Mouse (Mus musculus) telencephalon, adult 2 months (tissue): ENCODE results near the gene Pknox2.

ENCODE experiments used
- DNase-seq: peaks from one replicate; pipeline ENCODE4 v3.0.0-alpha.2; 2011; ENCODE audit warnings: low read depth, low spot score

Pknox2 gene

DNA sequence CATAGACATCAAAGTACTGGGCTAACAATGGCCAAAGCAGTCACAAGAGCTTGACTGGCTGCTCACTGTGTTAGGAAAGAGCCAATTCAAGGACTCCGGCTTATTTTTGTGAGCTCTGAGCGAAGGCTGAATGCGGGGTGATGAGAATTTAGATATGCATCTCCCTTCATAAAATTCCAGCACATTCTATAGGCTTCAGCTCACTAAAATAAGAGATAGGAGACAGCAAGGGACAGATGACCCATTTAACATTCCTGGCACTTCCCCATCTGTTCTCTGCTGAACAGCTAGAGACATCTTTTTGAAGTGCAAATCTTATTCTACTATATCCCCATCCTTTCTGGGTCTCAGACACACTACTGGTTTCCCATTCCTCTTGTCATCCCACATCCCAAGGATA, 147.8 kb downstream of the Pknox2 start:
- no peak for DNase-seq

DNA sequence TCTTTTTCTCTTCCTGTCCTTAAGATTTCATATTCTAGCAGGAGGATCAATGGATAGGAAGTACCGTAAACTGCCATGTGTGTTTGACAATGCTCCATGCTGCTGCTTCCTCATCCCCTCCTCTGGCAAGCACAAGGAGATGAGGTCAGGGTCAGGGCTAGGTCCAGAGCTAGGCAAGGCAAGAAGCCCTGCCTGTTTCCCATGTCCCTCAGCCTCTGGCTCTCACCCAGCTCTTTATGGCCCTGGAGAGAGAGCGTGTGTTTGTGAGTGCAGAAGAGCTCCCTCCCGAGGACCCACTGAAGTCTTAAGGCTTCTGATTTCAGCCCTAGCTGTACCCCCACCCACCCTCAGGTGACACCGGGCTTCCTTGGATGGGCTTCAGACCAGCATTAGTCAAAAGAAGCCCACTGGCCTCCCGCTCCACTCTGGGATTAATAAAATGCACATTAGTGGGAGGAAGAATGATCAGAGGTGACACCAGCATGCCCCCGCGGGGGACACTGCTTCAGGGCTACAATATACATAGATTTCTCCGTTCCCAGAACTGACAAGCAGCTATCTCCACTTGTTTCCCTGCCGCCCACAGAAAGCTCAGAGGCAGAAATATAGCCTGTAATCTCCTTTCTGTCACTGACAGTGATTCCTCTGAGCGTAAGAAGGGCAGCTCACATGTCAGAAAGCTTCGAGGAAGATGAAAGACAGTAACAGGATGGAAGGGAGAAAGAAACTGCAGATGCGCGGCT, 156.4 kb downstream of the Pknox2 start:
- DNase-seq = no peak

DNA sequence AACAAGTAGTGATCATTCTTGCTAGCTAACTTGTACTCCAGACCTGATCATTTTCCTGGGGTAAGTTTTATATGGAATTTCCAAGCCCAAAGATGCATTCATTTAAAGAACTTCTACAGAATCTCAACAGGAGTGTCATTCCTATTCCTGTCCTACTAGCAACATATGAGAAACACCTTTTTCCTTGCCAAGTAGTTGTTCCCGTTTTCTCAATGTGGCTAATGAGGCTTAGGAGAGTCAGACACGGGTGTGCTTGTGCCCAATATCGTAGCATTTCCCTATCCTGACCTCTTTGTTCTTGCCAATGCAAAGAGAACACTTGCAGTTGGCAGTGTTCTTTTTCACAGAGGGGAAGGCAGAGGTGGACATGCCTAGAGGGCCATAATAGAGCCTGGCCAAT, 157.2 kb downstream of the Pknox2 start:
- DNase-seq = no peak

DNA sequence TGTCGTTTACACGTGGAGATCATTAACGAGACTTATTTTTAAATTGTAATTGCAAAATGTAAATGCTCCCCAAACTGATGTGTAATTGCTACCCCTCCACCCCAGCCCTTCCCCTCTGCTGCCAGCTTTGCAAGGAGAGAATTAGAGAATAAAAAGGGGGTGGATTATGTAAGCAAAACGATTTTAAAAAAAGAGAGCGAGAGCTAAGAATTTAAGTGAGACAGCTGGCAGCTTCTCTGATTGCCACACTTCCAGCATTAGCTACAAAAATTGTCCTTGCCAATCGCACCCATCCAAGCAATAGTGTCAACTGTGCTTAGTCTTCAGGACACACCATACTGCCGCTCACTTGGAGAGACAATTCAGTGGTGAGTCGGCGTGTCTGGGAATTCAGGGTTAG, 162.0 kb downstream of the Pknox2 start:
- peak; percentile 97 for DNase-seq

DNA sequence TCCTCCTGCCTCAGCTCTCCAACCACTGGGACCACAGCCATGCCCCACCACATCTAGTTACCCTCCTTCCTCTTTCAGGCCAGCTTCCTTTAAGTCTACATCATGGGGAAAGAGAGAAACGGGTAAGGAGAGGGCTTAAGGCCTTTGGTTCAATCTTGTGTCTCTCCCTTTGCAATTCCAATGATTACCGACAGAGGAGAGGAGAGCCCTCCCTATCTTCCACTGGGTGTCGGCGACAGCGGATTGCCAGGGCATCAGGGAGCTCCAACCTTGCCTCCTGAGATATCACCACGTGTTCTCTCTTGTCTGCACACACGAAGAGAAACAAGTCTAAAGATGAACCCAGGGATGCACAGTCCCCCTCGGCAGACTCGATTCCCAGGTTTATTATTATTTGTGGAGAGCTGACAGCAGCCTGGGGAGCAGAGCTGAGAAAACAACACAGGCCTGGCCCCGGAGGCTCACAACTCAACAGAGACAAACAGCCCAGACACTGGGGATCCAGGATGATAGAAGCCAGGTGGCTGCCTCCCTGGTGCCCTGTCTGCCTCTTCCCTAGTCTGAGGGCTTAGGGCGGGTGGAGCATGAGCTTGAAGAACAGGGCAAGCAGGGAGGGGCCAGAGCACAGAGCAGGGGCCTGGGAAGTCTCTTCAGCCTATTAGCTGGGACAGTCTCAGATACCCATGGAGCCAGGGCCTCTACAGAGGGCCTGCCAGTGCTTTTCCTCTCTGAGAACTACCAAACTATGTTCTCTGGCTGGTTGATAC, 170.4 kb downstream of the Pknox2 start:
- no peak for DNase-seq

DNA sequence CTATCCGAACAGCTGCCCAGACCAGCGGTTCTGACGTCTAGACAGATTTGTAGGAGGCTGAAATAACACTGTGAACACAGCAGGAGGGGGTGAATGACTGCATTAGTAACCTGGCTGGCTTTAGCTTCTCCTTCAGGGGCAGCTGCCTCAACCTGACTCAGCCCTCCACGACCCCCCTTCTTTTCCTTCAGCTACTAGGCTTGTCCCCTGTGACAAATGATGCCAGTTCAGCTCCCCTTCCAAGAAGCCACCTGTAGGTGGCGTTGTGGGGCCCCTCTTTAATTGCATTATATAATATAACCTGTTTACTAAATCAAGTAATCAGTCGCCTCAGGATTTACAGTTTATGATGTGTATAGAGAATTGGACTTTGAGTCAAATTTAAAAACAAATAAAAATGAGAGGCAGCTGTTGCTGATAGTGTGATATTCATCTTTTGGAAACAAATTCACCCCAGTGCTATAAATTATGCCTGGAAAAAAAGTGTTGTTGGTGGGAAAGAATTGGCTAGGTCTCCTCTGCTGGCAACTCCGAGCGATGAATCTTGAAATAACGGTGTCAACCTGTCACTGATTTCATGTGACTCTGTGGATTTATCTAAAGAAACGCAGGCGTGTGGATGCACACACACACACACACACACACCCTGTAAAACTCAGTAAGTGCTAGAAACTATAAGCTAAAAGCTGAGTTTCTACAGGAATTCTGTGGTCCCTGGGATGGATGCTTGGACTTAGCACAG, 173.6 kb downstream of the Pknox2 start:
- DNase-seq = no peak

DNA sequence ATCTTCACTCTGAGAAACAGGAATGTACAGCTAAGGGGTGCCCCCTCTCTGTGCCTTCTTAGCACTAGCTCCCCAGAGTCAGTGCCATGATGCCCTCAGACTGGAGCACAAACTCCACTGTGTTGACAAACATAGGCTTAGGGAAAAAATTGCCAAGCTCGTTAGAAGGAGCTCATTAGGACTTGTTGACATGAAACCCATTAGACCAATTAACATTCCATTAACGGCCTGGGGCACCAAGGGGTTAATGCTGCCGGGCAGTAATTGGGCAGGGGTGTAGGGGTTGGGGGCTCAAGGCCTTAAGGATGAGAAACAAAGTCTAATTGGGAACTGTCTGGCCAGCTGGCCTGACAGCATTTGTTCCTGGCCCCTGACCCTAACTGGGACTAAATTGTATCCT, 175.1 kb downstream of the Pknox2 start:
- DNase-seq = no peak

DNA sequence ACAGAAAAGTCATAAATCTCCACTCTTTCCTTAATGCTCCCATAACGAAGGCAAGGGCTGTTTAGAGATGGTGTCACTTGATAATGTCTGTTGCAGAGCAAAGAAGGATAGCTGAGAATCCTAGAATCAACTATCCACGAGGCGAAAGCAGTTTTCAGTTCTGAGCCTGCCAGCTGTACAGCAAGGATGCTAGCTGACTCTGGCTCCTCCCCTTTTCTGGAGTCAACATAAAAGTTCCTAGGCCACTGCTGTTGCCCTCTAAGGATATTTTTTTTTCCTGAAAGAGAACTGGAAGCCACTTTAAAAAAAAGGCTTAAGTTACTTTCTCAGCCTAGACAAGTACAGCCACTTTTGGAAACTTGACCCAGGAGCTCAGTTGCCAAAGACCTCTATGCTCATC, 176.1 kb downstream of the Pknox2 start:
- no peak for DNase-seq

DNA sequence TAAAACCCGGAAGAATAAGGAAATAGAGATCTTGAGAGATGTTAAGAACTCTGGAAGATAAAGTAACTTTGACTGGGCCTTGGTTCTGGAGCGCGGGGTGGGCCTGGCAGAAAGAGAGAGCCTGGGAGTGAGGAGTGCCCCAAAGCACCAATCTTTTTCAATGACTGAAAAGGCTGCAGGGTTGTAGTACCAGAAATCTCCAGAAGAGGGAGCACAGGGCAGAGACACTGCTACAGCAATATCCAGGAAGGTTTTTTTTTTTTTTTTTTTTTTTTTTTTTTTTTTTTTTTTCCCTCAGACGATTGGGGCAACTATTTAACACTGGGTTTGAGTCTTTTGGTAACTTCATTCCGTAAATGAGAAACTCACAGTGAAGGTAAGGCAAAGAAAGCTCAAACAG, 176.6 kb downstream of the Pknox2 start:
- no peak for DNase-seq

DNA sequence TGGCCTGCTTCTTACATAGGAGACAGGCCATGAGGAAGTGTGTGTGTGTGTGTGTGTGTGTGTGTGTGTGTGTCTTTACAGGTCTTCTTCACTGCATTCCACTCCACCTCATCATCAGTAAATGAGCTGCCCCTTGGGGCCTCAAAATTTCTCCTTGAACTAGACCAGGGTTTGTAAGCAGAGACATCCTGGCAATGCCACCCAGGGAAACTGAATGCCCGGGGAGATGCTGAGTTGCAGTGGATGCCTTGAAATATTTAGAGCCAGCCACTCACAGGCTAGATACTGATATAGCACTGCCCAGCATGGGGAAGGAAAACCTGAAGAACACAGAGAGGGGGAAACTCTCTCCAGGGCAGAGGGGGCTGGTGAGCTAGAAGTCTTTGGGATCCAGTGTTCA, 178.1 kb downstream of the Pknox2 start:
- no peak for DNase-seq

DNA sequence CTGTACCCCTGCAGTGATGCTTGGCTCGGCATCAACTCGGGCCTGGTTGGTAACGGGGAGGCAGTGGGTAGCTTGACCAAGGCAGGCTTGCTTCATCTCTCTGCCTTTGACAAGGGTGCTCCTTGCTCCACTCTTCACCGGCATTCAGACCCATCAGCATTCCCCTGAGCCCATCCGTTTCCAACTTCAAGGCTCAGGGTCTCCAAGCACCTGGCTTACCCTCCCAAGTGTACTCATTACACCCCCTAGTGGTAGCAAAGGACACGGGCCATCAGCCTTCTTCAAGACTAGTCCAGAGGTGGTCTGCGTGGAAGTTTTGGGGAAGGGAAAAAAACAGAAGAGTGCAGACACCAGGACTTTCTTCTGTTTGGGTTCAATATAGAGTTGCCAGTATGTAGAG, 178.5 kb downstream of the Pknox2 start:
- no peak for DNase-seq

DNA sequence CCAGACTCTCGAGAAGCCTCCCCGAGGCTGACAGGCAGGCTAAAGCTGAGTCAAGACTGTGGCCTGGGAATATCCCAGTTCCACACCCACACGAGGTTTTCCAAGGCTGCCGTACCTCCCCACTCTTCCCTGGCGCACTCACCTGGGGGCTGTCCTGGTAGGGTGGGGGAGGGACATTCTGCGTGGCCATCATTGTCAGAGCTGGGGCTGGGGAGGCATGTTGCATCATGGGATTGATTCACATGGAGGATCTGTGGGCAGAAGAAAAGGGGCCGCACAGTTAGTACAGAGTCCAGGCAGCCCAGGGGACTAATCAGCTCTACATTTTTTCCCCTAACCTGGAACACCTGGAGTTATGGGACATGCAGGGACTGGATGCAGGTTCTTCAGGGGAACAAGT, 179.0 kb downstream of the Pknox2 start:
- no peak for DNase-seq

DNA sequence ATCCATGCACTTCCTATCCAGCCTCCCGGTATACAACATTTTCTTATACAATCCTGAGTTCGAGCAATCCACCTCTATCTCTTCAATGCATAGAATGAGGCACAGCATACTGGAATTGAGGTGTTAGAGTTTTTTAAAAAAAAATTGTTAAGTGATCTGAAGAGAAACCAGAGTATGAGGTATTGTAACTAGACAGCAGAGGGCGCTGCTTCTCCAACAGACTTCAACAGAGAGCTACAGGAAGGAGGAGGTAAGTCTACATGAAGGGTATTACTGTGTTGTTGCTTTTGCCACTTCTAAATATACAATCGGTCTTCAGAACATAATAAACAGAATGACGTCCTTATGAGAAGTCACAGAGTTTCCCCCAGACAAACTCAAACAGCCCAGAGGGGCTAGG, 181.5 kb downstream of the Pknox2 start:
- DNase-seq = no peak

DNA sequence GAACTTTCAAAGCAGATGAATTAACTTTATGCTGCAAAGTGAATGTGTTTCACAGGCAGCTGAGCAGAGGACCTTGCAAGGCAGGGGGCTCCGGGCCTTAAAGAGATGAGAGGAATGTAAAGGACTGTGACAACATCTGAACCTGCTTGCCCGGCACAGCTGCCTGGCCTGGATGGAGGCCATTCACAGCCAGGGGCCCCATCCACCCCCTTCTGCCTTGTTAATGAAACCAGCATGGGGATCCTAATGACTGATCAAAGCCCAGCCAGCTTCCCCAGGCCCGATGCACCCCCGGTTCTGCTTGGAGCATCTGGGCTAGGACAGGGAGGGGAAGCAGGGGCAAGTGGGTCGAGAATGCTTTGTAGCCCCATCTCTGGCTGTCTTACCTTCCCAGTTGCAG, 183.0 kb downstream of the Pknox2 start:
- no peak for DNase-seq

DNA sequence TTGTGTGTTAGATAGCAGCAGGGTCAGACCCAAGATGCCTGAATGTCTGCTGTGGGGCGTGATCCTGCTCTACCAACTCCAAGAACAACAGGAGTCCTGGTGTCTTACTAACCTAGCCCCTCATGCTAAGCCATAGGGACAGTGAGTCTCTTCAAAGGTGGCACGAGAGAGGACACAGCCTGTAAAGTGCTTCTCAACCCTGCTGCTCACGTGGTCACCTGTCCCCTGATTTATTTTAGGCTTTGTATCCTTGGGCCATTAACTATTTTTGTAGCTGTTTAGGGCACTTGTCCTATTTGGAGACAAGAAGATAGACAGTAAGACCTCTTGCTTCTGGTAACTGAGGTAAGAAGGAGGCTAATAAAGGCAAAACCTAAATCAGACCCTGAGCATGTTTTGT, 183.7 kb downstream of the Pknox2 start:
- DNase-seq = no peak

DNA sequence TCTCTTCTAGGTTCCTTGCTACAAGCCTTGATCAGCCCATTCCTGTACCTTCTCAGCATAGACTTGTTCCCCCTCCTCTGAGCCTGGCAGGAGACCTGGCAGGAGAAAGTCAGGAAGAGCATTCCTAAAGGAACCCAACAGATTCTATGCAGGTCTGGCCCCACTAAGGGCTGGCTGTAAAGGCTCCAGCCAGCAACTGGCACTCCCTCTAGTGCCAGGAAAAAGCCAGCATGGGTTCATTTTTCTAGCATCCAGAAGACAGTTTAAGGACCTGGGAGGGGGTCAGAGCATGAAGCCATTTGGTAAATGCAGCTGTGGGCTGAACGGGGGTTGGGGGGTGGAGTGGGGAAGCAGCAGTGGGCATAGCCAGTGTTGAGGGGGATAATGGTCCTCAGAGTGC, 185.3 kb downstream of the Pknox2 start:
- no peak for DNase-seq

DNA sequence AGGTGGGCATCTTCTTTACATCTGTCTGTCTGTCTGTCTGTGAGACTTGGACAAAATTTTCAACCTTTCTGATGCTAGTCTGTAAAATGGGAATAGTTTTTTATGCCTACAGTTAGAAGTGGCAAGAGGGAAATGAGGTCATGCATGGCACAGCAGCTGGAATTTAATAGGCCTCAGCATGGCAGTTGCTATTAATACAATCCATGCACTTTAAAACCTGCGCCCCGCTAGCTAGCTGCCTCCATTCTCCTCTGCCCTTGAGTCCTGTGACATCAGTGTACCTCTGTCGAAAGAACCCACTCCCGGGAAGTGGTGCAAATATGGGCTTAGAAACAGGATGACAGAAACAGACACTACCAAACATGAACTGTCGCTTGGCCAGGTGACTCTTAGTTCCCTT, 186.1 kb downstream of the Pknox2 start:
- no peak for DNase-seq

DNA sequence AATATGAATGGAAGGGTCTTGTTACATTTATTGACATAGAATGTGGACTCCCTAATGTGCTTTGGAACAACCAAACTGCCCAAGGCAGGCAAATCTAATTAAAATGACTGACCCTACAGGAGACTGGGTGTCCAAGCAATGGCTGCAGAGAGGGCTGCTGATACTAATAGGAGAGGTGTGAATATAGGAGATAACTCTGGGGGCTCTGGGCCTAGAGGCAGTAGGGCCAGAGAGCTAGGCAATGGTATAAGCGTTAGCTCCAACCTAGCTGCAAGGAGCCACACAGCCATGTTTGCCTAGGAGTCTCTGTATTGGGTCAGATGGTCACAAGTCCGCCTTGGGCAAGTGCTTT, 196.1 kb downstream of the Pknox2 start:
- DNase-seq = no peak

DNA sequence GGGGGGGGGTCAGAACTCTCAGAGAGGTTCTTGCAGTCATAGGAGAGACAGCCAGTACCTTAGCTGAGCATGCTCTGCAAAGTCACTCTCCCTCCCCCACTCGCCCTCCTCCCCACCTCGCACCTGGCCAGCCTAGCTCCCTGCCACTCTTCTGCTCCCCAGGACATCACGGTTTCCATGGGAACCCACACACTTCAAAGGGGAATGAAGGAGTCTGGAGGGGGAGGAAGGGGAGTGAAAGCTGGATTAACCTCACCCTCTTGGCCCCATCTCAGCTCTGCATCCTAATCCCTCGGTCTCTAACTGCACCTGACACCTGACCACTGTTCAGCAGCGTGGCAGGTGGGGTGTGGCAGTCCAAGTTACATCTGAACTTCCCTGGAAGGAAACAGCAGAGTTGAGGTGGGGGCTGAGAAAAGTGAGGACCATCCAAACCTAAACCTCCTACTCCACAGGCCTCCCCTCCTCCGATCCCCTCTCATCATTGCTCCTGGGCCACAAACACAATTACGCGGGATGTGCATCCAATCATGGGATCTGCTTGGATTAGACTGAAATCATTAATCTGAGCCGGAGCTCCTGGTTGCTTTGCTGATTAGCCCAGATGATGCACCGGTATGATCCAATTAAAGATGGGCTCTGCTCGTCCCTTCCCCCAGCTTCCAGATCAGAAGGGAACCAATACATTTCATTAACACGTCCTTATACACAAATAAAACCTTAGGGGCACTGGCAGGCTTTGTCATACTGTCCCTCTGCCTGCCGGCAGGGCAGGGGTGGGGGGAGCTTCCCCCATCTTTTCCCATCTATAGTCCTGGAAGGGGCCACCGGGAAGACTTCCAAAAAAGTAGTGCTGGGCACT, 196.7 kb downstream of the Pknox2 start:
- DNase-seq = no peak

DNA sequence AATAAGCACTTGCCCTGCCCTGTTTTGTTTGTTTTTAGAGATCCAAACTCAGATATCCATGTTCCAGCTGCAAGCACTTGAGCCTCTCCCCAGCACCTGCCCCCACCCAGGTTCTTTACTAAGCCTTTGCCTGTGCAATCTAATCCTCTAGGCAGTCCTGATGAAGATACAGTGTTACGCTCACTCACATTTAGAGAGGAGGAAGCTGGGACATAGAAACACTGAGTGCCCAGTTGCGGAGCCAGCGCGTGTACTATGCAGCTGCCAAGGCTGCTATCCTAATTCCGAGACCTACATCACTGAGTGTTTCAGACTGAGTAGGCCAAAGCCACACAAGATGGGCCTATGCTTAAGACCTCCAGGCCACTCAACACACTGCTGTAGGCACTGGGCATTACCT, 199.0 kb downstream of the Pknox2 start:
- DNase-seq = no peak

DNA sequence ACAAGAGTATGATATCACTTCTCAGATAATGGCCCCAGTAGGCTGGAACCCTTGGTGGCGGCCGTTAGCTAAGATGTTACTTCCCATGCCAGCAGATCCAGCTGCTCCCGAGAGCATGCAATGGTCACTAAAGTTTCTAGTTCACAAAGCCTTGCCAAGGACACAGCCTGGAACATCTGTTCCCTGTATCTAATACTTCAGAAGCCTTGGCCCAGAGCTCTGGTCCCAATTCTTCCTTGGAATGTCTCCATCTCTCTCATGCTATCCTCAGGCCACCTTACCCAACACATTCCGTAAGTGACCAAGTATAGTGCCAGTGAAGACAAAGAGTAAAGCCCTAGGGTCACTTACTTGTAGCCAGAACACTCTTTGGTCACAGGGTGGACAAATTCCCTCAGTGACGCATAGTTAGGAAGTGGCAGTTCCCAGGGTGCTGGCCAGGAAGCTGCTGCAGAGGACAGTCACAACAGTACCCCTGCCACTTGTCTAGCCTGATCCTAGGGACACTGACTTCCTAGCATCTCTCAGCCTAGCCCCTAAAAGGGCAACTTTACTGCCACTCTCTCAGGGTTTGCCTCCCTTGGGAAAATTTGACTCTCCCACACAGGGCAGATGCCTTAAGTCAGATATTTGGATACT, 200.0 kb downstream of the Pknox2 start:
- DNase-seq = no peak
